Mouse (Mus musculus) limb, embryonic 15.5 days (tissue): Measurements from ENCODE around the gene Mrpl39. TPM values are rescaled to one million over a fixed set of nuclear protein-coding genes. Genes with fewer than 3 reads are reported as not detected.

Source experiments
- ATAC-seq: fragments of 200-750 bp; cut with Nextera tagmentation; 2 replicates; pipeline ENCODE4 v1.8.0; 2017; ENCODE audit warnings: low read depth, moderate TSS enrichment; ENCODE audit not compliant: insufficient number of reproducible peaks, low FRiP score, low TSS enrichment
- H3K27ac ChIP-seq: fragments of 300-500 bp; sonication (generic); 2 replicates; pipeline ENCODE4 v1.5.1; 2015; ENCODE audit warnings: moderate library complexity, mild to moderate bottlenecking, inconsistent platforms
- H3K27me3 ChIP-seq: fragments of 300-500 bp; sonication (generic); 2 replicates; pipeline ENCODE4 v1.6.1; 2015; ENCODE audit warnings: inconsistent platforms
- H3K36me3 ChIP-seq: fragments of 300-500 bp; sonication (generic); 2 replicates; pipeline ENCODE4 v1.6.1; 2015; ENCODE audit warnings: inconsistent platforms
- H3K4me1 ChIP-seq: fragments of 300-500 bp; sonication (generic); 2 replicates; pipeline ENCODE4 v1.6.1; 2015; ENCODE audit warnings: inconsistent platforms
- H3K4me2 ChIP-seq: fragments of 300-500 bp; sonication (generic); 2 replicates; pipeline ENCODE4 v1.6.1; 2015; ENCODE audit warnings: mild to moderate bottlenecking, inconsistent platforms
- H3K4me3 ChIP-seq: fragments of 300-500 bp; sonication (generic); 2 replicates; pipeline ENCODE4 v1.5.1; 2015; ENCODE audit warnings: mild to moderate bottlenecking, inconsistent platforms
- H3K9ac ChIP-seq: fragments of 300-500 bp; sonication (generic); 2 replicates; pipeline ENCODE4 v1.6.1; 2015; ENCODE audit warnings: inconsistent platforms
- H3K9me3 ChIP-seq: fragments of 300-500 bp; sonication (generic); 2 replicates; pipeline ENCODE4 v1.6.1; 2016; ENCODE audit warnings: inconsistent platforms
- WGBS: fragments of 180-500 bp; shearing (Covaris S2); methylation state at CpG from one replicate; pipeline ENCODE4 v1.1.7; 2015; 5-methylcytosine and 5-hydroxymethylcytosine counted together
- polyA plus RNA-seq: library from polyadenylated mRNA; unstranded; fragments of >200 nt; fragmentation: Nextera tagmentation; extraction: Ambion mirVana; gene quantifications from 2 replicates; pipeline ENCODE4 v1.2.1, GENCODE M21; 2015

Gene Mrpl39
- polyA plus RNA-seq, 1 experiment from 2014 or later, result 39.2 TPM

- Histone ChIP-seq H3K36me3 (no peaks in the 10 kb centered on the region), H3K4me2 (peak overlapping the region; percentile 93), H3K9ac (no peak overlapping the region), H3K4me1 (peaks cover 17% of the 10 kb centered on the region), H3K27me3 (peaks cover 18% of the 10 kb centered on the region), H3K27ac (0 out of 2 replicates have a peak overlapping the region, but pooled peaks have one; percentile 60), H3K4me3 (peak overlapping the region; percentile 62), H3K9me3 (no peaks in the 10 kb centered on the region)
- no peak for ATAC-seq
- WGBS, result 2% methylated on average over 15 of the region's 15 CpGs
Measured at GRCm38 (mm10) chr16:84773268-84773861, 37.8 kb upstream of the Mrpl39 start.

GRCm38 (mm10) chr16:84772496-84773267 is 37.1 kb upstream of the Mrpl39 start:
- 33% methylated on average over 8 of the region's 8 CpGs for WGBS
- H3K9me3 ChIP-seq, result no peaks in the 10 kb centered on the region
- H3K4me1 ChIP-seq, result peaks cover 17% of the 10 kb centered on the region
- H3K4me2 ChIP-seq, result 0 out of 2 replicates have a peak overlapping the region, but pooled peaks have one; percentile 93
- H3K4me3 ChIP-seq, result no peak overlapping the region
- no peak overlapping the region for H3K9ac ChIP-seq
- no peak overlapping the region for H3K27ac ChIP-seq
- ATAC-seq, result no peak
- H3K27me3 ChIP-seq, result peaks cover 18% of the 10 kb centered on the region
- H3K36me3 ChIP-seq, result no peaks in the 10 kb centered on the region

- ATAC-seq, result no peak
- H3K27me3 ChIP-seq, result peaks cover 15% of the 10 kb centered on the region
- H3K9ac ChIP-seq, result no peak overlapping the region
- peaks cover 17% of the 10 kb centered on the region for H3K4me1 ChIP-seq
- no peak overlapping the region for H3K27ac ChIP-seq
- H3K9me3 ChIP-seq, result no peaks in the 10 kb centered on the region
- no peak overlapping the region for H3K4me2 ChIP-seq
- no peaks in the 10 kb centered on the region for H3K36me3 ChIP-seq
- 80% methylated on average over 2 of the region's 2 CpGs for WGBS
- H3K4me3 ChIP-seq, result no peak overlapping the region
Measured at GRCm38 (mm10) chr16:84771461-84771860, 35.9 kb upstream of the Mrpl39 start.

GRCm38 (mm10) chr16:84770891-84771290 is 35.3 kb upstream of the Mrpl39 start:
- 81% methylated on average over 7 of the region's 7 CpGs for WGBS
- Histone ChIP-seq H3K36me3 (no peaks in the 10 kb centered on the region), H3K4me1 (peaks cover 17% of the 10 kb centered on the region), H3K27me3 (peaks cover 14% of the 10 kb centered on the region), H3K4me3 (no peak overlapping the region), H3K9ac (no peak overlapping the region), H3K4me2 (no peak overlapping the region), H3K27ac (no peak overlapping the region), H3K9me3 (no peaks in the 10 kb centered on the region)
- no peak for ATAC-seq

GRCm38 (mm10) chr16:84769619-84770464 is 34.3 kb upstream of the Mrpl39 start:
- no peak for ATAC-seq
- H3K9ac ChIP-seq, result no peak overlapping the region
- no peak overlapping the region for H3K4me3 ChIP-seq
- no peak overlapping the region for H3K27ac ChIP-seq
- H3K4me2 ChIP-seq, result no peak overlapping the region
- H3K9me3 ChIP-seq, result no peaks in the 10 kb centered on the region
- H3K4me1 ChIP-seq, result peaks cover 15% of the 10 kb centered on the region
- WGBS, result 90% methylated on average over 19 of the region's 19 CpGs
- H3K27me3 ChIP-seq, result peaks cover 11% of the 10 kb centered on the region
- no peaks in the 10 kb centered on the region for H3K36me3 ChIP-seq

- ATAC-seq, result no peak
- 72% methylated on average over 4 of the region's 4 CpGs for WGBS
- H3K9ac ChIP-seq, result no peak overlapping the region
- no peaks in the 10 kb centered on the region for H3K36me3 ChIP-seq
- no peak overlapping the region for H3K4me3 ChIP-seq
- H3K4me2 ChIP-seq, result no peak overlapping the region
- peaks cover 8% of the 10 kb centered on the region for H3K4me1 ChIP-seq
- H3K27me3 ChIP-seq, result peaks cover 7% of the 10 kb centered on the region; the same call in 1 of the 2 replicates
- H3K27ac ChIP-seq, result no peak overlapping the region
- H3K9me3 ChIP-seq, result no peaks in the 10 kb centered on the region
Measured at GRCm38 (mm10) chr16:84769182-84769581, 33.6 kb upstream of the Mrpl39 start.

- 71% methylated on average over 8 of the region's 8 CpGs for WGBS
- ATAC-seq, result no peak
Measured at GRCm38 (mm10) chr16:84767956-84768355, 32.4 kb upstream of the Mrpl39 start.

GRCm38 (mm10) chr16:84745721-84746306 is 10.3 kb upstream of the Mrpl39 start:
- Histone ChIP-seq H3K4me1 (no peaks in the 10 kb centered on the region), H3K27ac (no peak overlapping the region), H3K27me3 (no peaks in the 10 kb centered on the region), H3K9ac (no peak overlapping the region), H3K36me3 (no peaks in the 10 kb centered on the region), H3K4me2 (no peak overlapping the region), H3K4me3 (no peak overlapping the region), H3K9me3 (no peaks in the 10 kb centered on the region)
- no peak for ATAC-seq
- WGBS, result 75% methylated on average over 6 of the region's 6 CpGs

More at GRCm38 (mm10) chr16:84767956-84768355, 32.4 kb upstream of the Mrpl39 start:
- Histone ChIP-seq H3K27ac (no peak overlapping the region), H3K4me1 (no peaks in the 10 kb centered on the region), H3K4me3 (no peak overlapping the region), H3K36me3 (no peaks in the 10 kb centered on the region), H3K4me2 (no peak overlapping the region), H3K9me3 (no peaks in the 10 kb centered on the region), H3K9ac (no peak overlapping the region), H3K27me3 (peaks cover under 1% of the 10 kb centered on the region; the same call in 1 of the 2 replicates)

- Histone ChIP-seq H3K9ac (no peak overlapping the region), H3K9me3 (no peaks in the 10 kb centered on the region), H3K4me2 (no peak overlapping the region), H3K36me3 (no peaks in the 10 kb centered on the region), H3K27ac (no peak overlapping the region), H3K27me3 (no peaks in the 10 kb centered on the region), H3K4me3 (no peak overlapping the region), H3K4me1 (no peaks in the 10 kb centered on the region)
- ATAC-seq, result no peak
- 68% methylated on average over 9 of the region's 10 CpGs for WGBS
Measured at GRCm38 (mm10) chr16:84744703-84745490, 9.4 kb upstream of the Mrpl39 start.

GRCm38 (mm10) chr16:84737358-84737757 is 1.8 kb upstream of the Mrpl39 start:
- no peak for ATAC-seq
- Histone ChIP-seq H3K36me3 (0 out of 2 replicates have a peak, but pooled peaks cover 4% of the 10 kb centered on the region), H3K27me3 (no peaks in the 10 kb centered on the region), H3K27ac (no peak overlapping the region), H3K9me3 (no peaks in the 10 kb centered on the region), H3K4me1 (peaks cover 6% of the 10 kb centered on the region), H3K4me2 (no peak overlapping the region), H3K9ac (no peak overlapping the region), H3K4me3 (no peak overlapping the region)
- WGBS, result 75% methylated on average over 3 of the region's 3 CpGs

- Histone ChIP-seq H3K27ac (peak overlapping the region; percentile 50; the same call in 1 of the 2 replicates), H3K4me2 (peak overlapping the region; percentile 58), H3K9ac (peak overlapping the region; percentile 65), H3K36me3 (peaks cover 27% of the 10 kb centered on the region), H3K9me3 (no peaks in the 10 kb centered on the region), H3K4me3 (peak overlapping the region; percentile 78), H3K27me3 (no peaks in the 10 kb centered on the region), H3K4me1 (peaks cover 6% of the 10 kb centered on the region)
- WGBS, result under 1% methylated on average over 15 of the region's 15 CpGs
- no peak for ATAC-seq
Measured at GRCm38 (mm10) chr16:84734806-84735165, 756 bp downstream of the Mrpl39 start.
